ENCODE assay signal across 19 mouse cellular contexts in genomic region chr4:127707126-127707525, GRCm38 (mm10).
"Had no signal": no experiment of that assay in that cellular context is flagged by ENCODE, and none has a peak within 500 bp of the region (broad histone marks: within the 10 kb centered on the region; RNA-seq: fewer than 3 reads in every experiment).

No protein-coding gene starts in this region.

- H3K4me1 ChIP-seq: limb, embryonic 15.5 days; liver, embryonic 13.5 days had no signal

- H3K4me3 ChIP-seq: layer of hippocampus, adult 2 months; limb, embryonic 12.5 days; limb, embryonic 15.5 days; liver, embryonic 13.5 days; neural tube, embryonic 12.5 days had no signal

- H3K4me2 ChIP-seq: limb, embryonic 12.5 days; limb, embryonic 15.5 days; liver, embryonic 13.5 days; midbrain, embryonic 11.5 days; neural tube, embryonic 12.5 days had no signal

- H3K9ac ChIP-seq: limb, embryonic 12.5 days; limb, embryonic 15.5 days; liver, embryonic 13.5 days; neural tube, embryonic 12.5 days had no signal

- H3K27ac ChIP-seq: kidney, postnatal 0 days; layer of hippocampus, adult 2 months; limb, embryonic 12.5 days; limb, embryonic 15.5 days; liver, embryonic 13.5 days; neural tube, embryonic 12.5 days had no signal

- H3K9me3 ChIP-seq: limb, embryonic 12.5 days; limb, embryonic 15.5 days; neural tube, embryonic 12.5 days had no signal

- H3K27me3 ChIP-seq: limb, embryonic 12.5 days; limb, embryonic 15.5 days; liver, embryonic 13.5 days; neural tube, embryonic 12.5 days had no signal

- DNase-seq: kidney, adult 2 months; kidney, postnatal 25 days; layer of hippocampus, adult 9-11 months; liver, embryonic 13.5 days; lung, adult 2 months; lung, postnatal 14 days; lung, postnatal 4 days; midbrain, embryonic 14.5 days; retina, postnatal 1 day; right cerebral cortex, postnatal 25 days; spleen, adult 18-20 months; thymus, adult 18-20 months; thymus, postnatal 36 days had no signal

- H3K36me3 ChIP-seq: limb, embryonic 12.5 days; limb, embryonic 15.5 days; liver, embryonic 13.5 days; neural tube, embryonic 12.5 days had no signal
